Mouse (Mus musculus) midbrain, embryonic 13.5 days (tissue): ENCODE results near the gene Pxmp4. TPM values are rescaled to one million over a fixed set of nuclear protein-coding genes. Genes with fewer than 3 reads are reported as not detected.

Experiments
- ATAC-seq: fragments of 200-750 bp; cut with Nextera tagmentation; 2 replicates; pipeline ENCODE4 v1.8.0; 2017; ENCODE audit warnings: mild to moderate bottlenecking, moderate TSS enrichment, moderate library complexity
- H3K27ac ChIP-seq: fragments of 300-500 bp; sonication (generic); 2 replicates; pipeline ENCODE4 v1.5.1; 2015; ENCODE audit warnings: inconsistent platforms, mild to moderate bottlenecking, moderate library complexity
- H3K27me3 ChIP-seq: fragments of 300-500 bp; sonication (generic); 2 replicates; pipeline ENCODE4 v1.6.1; 2015; ENCODE audit warnings: mild to moderate bottlenecking, inconsistent platforms
- H3K36me3 ChIP-seq: fragments of 300-500 bp; sonication (generic); 2 replicates; pipeline ENCODE4 v1.6.1; 2015; ENCODE audit warnings: mild to moderate bottlenecking, inconsistent platforms
- H3K4me1 ChIP-seq: fragments of 300-500 bp; sonication (generic); replicated peaks from 2 replicates; pipeline ENCODE4 v1.6.1; 2015; ENCODE audit warnings: inconsistent platforms
- H3K4me2 ChIP-seq: fragments of 300-500 bp; sonication (generic); replicated peaks from 2 replicates; pipeline ENCODE4 v1.6.1; 2015; ENCODE audit warnings: moderate library complexity, mild to moderate bottlenecking, inconsistent platforms
- H3K4me3 ChIP-seq: fragments of 300-500 bp; sonication (generic); replicated peaks from 2 replicates; pipeline ENCODE4 v1.5.1; 2015; ENCODE audit warnings: mild to moderate bottlenecking, inconsistent platforms
- H3K9ac ChIP-seq: fragments of 300-500 bp; sonication (generic); replicated peaks from 2 replicates; pipeline ENCODE4 v1.6.1; 2015; ENCODE audit warnings: mild to moderate bottlenecking, inconsistent platforms
- H3K9me3 ChIP-seq: fragments of 300-500 bp; sonication (generic); 2 replicates; pipeline ENCODE4 v1.6.1; 2016; ENCODE audit warnings: mild to moderate bottlenecking, inconsistent platforms
- WGBS: fragments of 180-500 bp; shearing (Covaris S2); methylation state at CpG from one replicate; pipeline ENCODE4 v1.1.7; 2015; 5-methylcytosine and 5-hydroxymethylcytosine counted together
- polyA plus RNA-seq: library from polyadenylated mRNA; unstranded; fragments of >200 nt; fragmentation: Nextera tagmentation; extraction: Ambion mirVana; gene quantifications from 2 replicates; pipeline ENCODE4 v1.2.1, GENCODE M21; 2015

The Pxmp4 gene
- polyA plus RNA-seq = 12.3 and 13.4 TPM in 2 replicates

DNA sequence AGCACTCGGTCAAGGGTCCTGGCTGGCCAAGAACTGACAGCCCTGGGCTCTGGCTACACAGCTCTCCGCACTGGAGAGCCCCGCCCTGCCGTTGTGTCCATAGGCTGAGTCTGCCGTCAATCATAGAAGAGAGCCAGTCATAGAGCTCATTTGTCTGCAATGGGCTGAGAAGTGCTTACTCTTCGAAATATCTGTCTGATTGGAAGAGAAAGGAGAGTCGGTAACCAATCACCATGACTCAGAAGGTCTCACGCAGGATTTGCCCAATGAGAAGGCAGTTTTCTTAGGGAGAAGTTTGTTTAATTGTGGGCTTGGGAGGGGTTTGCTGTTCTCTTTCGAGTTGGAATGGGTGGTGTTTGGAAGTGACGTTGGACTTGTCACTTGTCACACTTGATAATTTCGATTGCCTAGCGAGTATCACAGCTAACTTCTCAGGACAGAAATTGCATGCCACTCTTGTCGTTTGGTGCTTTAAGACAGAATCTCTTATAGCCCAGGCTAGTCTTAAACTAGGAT is at the start of gene Pxmp4:
Gene Pxmp4, minus strand, starts transcription at position 71 of the 516 bp plus-strand sequence.
- H3K9ac ChIP-seq = peak within 1 kb of the TSS; percentile 78
- peak; percentile 100 for ATAC-seq
- H3K4me1 ChIP-seq = peaks cover 12% of the 10 kb centered on the region
- peak within 1 kb of the TSS; percentile 69 for H3K4me2 ChIP-seq
- no peaks in the 10 kb centered on the region for H3K36me3 ChIP-seq
- H3K9me3 ChIP-seq = no peaks in the 10 kb centered on the region
- H3K4me3 ChIP-seq = peak within 1 kb of the TSS; percentile 66
- 2% methylated on average over 13 of the region's 13 CpGs for WGBS
- H3K27ac ChIP-seq = 0 out of 2 replicates have a peak within 1 kb of the TSS, but pooled peaks have one; percentile 31
- 0 out of 2 replicates have a peak, but pooled peaks cover 15% of the 10 kb centered on the region for H3K27me3 ChIP-seq

DNA sequence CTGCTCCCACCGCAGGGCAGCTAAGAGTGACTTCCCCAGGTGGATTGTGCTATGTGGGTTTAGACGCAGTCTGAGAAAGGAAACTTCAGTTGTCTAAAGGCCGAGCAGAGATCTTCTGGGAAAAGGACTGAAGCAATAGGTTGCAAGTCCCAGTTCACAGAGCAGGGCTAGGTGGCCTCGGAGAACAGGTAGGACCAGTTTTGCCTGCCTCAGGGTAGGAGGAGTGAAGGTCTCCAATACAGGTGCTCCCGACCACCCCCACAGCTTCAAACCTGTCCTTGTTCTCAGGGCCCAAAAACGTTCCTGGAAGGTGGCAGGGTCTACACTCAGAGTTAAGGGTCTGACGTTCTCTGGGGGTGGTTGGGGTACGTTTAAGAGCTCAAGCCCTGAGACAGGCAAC is 47.9 kb upstream of the Pxmp4 start, which contains the start of gene Chmp4b:
Gene Chmp4b, plus strand, starts transcription at position 343 of the 400 bp plus-strand sequence.
- no peaks in the 10 kb centered on the region for H3K27me3 ChIP-seq
- 60% methylated on average over 8 of the region's 8 CpGs for WGBS
- H3K4me1 ChIP-seq = peaks cover 6% of the 10 kb centered on the region; the same call in 1 of the 2 replicates
- H3K9ac ChIP-seq = no peak within 1 kb of the TSS
- no peaks in the 10 kb centered on the region for H3K9me3 ChIP-seq
- no peak for ATAC-seq
- no peak within 1 kb of the TSS for H3K4me2 ChIP-seq
- no peak within 1 kb of the TSS for H3K27ac ChIP-seq
- no peak within 1 kb of the TSS for H3K4me3 ChIP-seq
- H3K36me3 ChIP-seq = peaks cover 2% of the 10 kb centered on the region; the same call in 1 of the 2 replicates

DNA sequence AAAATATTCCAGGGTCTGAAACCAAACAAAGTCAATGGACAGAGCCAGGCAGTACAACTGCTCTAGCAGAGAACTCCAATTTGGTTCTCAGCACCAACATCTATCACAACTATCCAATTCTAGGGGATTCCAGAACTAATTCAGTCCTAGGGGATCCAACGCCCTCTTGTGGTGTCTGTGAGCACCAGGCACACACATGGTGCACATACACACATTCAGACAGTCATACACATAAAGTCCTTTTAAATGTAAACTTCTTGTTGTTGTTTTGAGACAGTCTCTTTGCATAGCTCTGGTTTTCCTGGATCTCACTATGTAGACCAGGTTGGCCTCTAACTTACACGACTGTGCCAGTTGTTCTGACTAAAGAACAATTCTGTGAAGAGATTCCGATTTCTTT is 46.9 kb upstream of the Pxmp4 start:
- Histone ChIP-seq H3K27me3 (no peaks in the 10 kb centered on the region), H3K27ac (no peak overlapping the region), H3K4me3 (no peak overlapping the region), H3K9ac (no peak overlapping the region), H3K4me2 (no peak overlapping the region), H3K36me3 (peaks cover 12% of the 10 kb centered on the region), H3K9me3 (no peaks in the 10 kb centered on the region), H3K4me1 (0 out of 2 replicates have a peak, but pooled peaks cover 3% of the 10 kb centered on the region)
- WGBS = 75% methylated on average over 3 of the region's 3 CpGs
- no peak for ATAC-seq

DNA sequence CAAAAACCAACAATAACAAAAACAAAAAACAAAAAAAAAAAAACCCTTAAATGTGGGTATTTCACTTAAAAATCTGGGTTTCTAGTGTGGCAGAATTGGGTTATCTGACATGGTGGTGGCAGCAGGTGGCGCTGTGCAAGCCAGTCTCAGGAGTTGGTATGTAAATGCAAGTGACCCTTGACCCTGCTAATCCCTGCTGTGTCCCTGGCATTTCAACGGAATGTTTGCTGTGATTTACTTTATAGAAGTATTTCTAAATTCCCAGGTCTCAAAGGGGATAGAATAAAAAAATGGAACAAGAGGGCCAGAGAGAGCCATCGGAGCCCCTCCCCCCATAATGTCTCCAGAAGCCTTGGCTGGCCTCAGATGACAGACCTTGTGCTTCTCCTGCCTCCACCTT is 44.6 kb upstream of the Pxmp4 start:
- H3K4me2 ChIP-seq = no peak overlapping the region
- 0 out of 2 replicates have a peak, but pooled peaks cover 3% of the 10 kb centered on the region for H3K4me1 ChIP-seq
- ATAC-seq = no peak
- WGBS = 18% methylated on average over 3 of the region's 3 CpGs
- H3K27me3 ChIP-seq = no peaks in the 10 kb centered on the region
- H3K9ac ChIP-seq = no peak overlapping the region
- H3K4me3 ChIP-seq = no peak overlapping the region
- H3K9me3 ChIP-seq = no peaks in the 10 kb centered on the region
- H3K36me3 ChIP-seq = peaks cover 33% of the 10 kb centered on the region
- H3K27ac ChIP-seq = no peak overlapping the region

DNA sequence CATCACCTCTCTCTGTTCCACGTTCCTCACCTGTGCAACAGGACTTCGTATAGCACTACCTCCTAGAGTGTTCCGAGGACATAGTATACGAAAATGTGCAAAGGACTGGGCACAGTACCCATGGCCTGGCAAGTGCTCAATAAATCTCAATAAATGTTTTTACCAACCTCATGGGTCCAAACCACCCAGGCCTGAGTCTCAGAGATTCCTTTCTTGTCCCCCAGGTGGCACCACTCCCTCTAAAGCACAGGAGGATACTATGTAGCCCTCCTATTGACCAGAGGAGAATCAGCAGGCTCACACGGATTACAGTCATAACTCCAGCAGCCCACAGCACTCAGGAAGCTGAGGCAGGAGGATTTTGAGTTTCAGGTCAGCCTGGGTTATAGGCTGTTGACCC is 43.1 kb upstream of the Pxmp4 start:
- no peaks in the 10 kb centered on the region for H3K9me3 ChIP-seq
- 82% methylated on average over 5 of the region's 5 CpGs for WGBS
- no peaks in the 10 kb centered on the region for H3K27me3 ChIP-seq
- H3K4me3 ChIP-seq = no peak overlapping the region
- ATAC-seq = no peak
- 0 out of 2 replicates have a peak, but pooled peaks cover 3% of the 10 kb centered on the region for H3K4me1 ChIP-seq
- H3K27ac ChIP-seq = no peak overlapping the region
- H3K4me2 ChIP-seq = no peak overlapping the region
- peaks cover 47% of the 10 kb centered on the region for H3K36me3 ChIP-seq
- no peak overlapping the region for H3K9ac ChIP-seq

DNA sequence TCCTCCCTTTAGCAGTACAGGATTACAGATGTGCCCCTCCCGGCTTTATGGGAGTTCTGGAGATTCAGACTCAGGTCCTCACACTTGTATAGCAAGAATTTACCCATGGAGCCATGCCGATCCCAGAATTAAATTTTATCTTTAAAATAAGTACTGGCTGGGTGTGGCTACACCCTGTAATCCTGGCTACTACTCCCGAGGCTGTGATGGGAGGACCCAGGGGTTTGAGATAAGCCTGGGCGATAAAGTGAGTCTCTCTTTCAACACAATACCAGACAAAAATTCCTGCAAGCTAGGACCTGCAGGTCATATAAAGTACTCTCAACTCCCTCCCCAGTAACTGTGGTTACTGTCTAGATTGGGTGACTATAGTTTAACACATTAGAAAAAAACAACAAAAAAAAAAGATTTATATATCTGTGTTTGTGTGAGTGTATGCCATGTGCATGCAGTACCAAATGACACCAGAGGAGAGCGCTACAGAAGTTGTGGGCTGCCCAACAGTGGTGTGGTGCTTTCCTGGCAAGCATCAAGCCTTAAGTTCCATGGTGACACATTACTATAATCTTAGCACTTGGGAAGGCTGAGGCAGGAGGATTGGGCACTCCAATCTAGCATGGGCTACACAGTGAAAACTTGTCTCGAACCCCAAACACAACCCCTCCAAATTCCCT is 39.3 kb upstream of the Pxmp4 start:
- Histone ChIP-seq H3K36me3 (peaks cover 73% of the 10 kb centered on the region), H3K4me2 (no peak overlapping the region), H3K4me1 (no peaks in the 10 kb centered on the region), H3K4me3 (no peak overlapping the region), H3K27me3 (no peaks in the 10 kb centered on the region), H3K9me3 (peaks cover 7% of the 10 kb centered on the region), H3K9ac (no peak overlapping the region), H3K27ac (no peak overlapping the region)
- WGBS = 91% methylated on average over 6 of the region's 6 CpGs
- ATAC-seq = no peak

DNA sequence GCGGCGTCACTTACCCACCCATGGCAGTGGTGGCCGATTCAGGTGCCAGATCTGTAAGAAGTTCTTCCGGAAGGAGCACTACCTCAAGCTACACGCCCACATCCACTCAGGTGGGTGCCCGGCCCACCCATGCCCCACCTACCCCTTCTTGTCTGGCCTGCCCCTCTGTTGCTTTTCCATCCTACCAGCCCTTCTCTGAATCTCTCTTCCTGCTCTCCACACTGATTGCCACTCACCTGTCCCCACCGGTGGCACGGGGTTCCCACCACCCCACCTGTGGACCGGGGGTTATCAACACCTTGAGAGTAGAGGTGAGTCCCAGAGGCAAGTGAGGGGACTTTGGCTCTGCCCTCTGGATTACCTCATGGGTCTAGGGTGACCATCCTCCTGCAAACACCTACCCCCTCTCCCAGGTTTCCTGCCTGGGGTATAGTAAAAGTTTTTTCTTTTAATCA is 38.5 kb upstream of the Pxmp4 start:
- H3K36me3 ChIP-seq = peaks cover 81% of the 10 kb centered on the region
- no peak overlapping the region for H3K4me3 ChIP-seq
- H3K4me2 ChIP-seq = no peak overlapping the region
- no peaks in the 10 kb centered on the region for H3K27me3 ChIP-seq
- WGBS = 98% methylated on average over 9 of the region's 9 CpGs
- H3K27ac ChIP-seq = no peak overlapping the region
- no peaks in the 10 kb centered on the region for H3K4me1 ChIP-seq
- no peak overlapping the region for H3K9ac ChIP-seq
- no peak for ATAC-seq
- H3K9me3 ChIP-seq = peaks cover 7% of the 10 kb centered on the region

DNA sequence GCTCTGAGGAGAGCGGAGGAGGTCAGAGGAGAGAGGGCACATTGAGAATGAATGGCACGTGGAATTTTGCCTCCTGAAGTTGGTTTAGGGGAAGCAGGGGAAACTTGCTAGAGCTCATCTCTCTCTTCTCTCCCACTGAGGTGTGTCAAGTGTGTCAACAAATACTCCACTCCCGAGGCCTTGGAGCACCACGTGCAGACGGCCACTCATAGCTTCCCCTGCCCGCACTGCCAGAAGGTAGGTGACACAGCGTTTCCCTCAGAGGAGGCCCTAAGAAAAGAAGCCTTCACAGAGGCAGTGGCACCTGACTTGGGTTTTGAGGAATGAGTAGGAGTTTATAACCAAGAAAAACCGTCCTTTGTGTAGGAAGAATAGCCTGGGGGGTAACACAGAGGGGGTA is 37.7 kb upstream of the Pxmp4 start:
- H3K9ac ChIP-seq = no peak overlapping the region
- peaks cover 83% of the 10 kb centered on the region for H3K36me3 ChIP-seq
- H3K27me3 ChIP-seq = no peaks in the 10 kb centered on the region
- H3K4me2 ChIP-seq = no peak overlapping the region
- H3K27ac ChIP-seq = no peak overlapping the region
- no peak overlapping the region for H3K4me3 ChIP-seq
- H3K4me1 ChIP-seq = no peaks in the 10 kb centered on the region
- 85% methylated on average over 8 of the region's 8 CpGs for WGBS
- H3K9me3 ChIP-seq = peaks cover 7% of the 10 kb centered on the region
- ATAC-seq = no peak

DNA sequence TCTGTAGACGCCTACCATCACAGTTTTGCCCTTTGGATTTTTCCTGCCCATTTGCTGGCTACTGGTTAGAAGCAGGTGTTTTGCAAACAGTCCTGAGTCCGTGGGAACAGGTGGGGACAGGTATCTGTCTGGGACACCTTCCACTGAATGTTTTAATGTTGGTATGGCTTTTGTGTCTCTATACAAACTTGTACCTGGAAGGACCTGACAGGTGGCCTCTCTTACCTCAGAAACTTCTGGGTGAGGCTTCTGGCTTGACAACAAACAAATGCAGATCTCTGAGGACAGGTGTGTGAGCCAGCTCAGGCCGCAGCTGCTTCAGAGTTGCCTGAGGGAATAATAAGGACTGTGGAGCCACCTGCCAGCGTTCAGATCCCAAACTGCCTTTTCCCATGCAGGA is 35.6 kb upstream of the Pxmp4 start:
- Histone ChIP-seq H3K27ac (no peak overlapping the region), H3K9ac (no peak overlapping the region), H3K9me3 (peaks cover 7% of the 10 kb centered on the region), H3K36me3 (peaks cover 84% of the 10 kb centered on the region), H3K27me3 (no peaks in the 10 kb centered on the region), H3K4me2 (no peak overlapping the region), H3K4me3 (no peak overlapping the region), H3K4me1 (no peaks in the 10 kb centered on the region)
- WGBS = 95% methylated on average over 4 of the region's 4 CpGs
- no peak for ATAC-seq

DNA sequence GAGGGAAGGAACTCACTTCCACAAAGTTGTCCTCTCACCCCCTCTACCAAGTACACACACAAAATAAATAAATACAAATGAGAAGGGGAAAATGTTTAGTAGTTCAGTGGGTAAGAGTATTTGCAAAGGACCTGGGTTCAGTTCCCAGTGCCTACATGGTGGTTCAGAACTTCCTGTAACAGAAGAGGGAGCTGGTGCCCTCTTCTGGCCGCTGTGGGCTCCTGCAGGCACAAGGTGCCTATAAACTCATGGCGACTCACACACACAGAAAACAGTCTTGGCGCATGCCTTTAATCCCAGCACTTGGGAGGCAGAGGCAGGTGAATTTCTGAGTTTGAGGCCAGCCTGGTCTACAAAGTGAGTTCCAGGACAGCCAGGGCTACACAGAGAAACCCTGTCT is 35.0 kb upstream of the Pxmp4 start:
- H3K36me3 ChIP-seq = peaks cover 82% of the 10 kb centered on the region
- no peak overlapping the region for H3K4me2 ChIP-seq
- no peak overlapping the region for H3K9ac ChIP-seq
- H3K4me3 ChIP-seq = no peak overlapping the region
- H3K27me3 ChIP-seq = no peaks in the 10 kb centered on the region
- H3K9me3 ChIP-seq = peaks cover 7% of the 10 kb centered on the region
- ATAC-seq = no peak
- no peaks in the 10 kb centered on the region for H3K4me1 ChIP-seq
- WGBS = 98% methylated on average over 3 of the region's 3 CpGs
- no peak overlapping the region for H3K27ac ChIP-seq

DNA sequence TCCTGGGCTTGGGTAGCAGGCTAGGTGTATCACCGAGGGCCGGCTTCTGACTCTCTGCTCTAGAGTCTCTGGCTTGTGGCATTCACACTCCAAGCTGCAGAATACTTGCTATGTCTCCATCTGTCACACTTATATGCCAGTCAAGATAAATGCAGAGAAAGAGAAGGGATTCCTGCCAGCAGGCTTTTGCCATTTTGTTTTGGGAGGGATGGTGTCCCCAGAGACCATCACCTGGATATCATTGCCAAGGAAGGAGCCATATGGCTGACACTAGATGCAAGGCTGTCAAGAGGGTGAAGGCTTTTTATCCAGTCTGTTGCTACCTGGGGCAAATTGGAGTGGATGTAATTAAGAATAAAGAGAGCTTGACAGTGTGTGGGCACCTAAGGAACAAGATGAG is 32.3 kb upstream of the Pxmp4 start:
- H3K9me3 ChIP-seq = peaks cover 7% of the 10 kb centered on the region
- no peak overlapping the region for H3K27ac ChIP-seq
- 100% methylated on average over 2 of the region's 2 CpGs for WGBS
- ATAC-seq = no peak
- no peaks in the 10 kb centered on the region for H3K4me1 ChIP-seq
- H3K4me2 ChIP-seq = no peak overlapping the region
- H3K9ac ChIP-seq = no peak overlapping the region
- H3K27me3 ChIP-seq = no peaks in the 10 kb centered on the region
- peaks cover 75% of the 10 kb centered on the region for H3K36me3 ChIP-seq
- no peak overlapping the region for H3K4me3 ChIP-seq

DNA sequence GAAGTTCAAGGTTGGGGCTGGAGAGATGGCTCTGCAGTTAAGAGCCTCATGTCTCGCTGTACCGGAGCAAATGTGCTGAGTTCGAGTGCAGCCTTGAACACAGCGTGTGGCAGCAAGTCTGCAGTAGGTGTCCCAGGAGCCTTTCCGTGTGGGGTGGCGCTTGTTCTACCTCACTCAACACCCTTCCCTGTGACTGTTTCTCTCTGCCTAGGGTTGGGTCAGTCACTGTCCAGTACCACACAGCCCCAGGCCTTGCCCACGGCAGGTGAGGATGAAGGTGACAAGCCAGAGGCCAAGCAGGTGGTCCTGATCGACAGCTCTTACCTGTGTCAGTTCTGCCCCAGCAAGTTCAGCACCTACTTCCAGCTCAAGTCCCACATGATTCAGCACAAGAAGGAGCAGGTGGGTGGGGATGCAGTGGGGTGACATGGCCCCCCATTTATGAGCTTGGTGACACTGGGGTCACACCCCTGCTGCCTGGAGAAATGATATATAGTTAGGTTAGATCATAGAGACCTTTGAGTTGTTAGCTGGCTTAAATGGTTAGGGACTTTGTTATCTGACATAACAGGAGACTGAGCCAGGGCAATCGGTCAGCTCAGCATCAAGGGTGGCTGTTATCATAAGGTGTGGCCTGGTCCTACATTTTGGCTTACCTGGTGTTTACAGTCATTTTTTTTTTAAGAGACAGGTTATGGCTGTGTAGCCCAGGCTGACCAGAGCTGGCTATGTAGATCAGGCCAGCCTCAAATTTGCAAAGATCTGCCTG is 30.6 kb upstream of the Pxmp4 start:
- Histone ChIP-seq H3K9ac (no peak overlapping the region), H3K27ac (no peak overlapping the region), H3K9me3 (peaks cover 7% of the 10 kb centered on the region), H3K4me3 (no peak overlapping the region), H3K36me3 (peaks cover 80% of the 10 kb centered on the region), H3K4me1 (no peaks in the 10 kb centered on the region), H3K4me2 (no peak overlapping the region), H3K27me3 (no peaks in the 10 kb centered on the region)
- WGBS = 95% methylated on average over 9 of the region's 9 CpGs
- ATAC-seq = no peak
